Mouse (Mus musculus): ENCODE data around the gene Ccdc42. TPM values are rescaled to one million over a fixed set of nuclear protein-coding genes. Genes with fewer than 3 reads are reported as not detected.
A peak's percentile ranks its signal among the peaks of the same experiment; 100 is the strongest.

The Ccdc42 gene
- total and polyA plus RNA-seq, 3 experiments = not detected

GRCm38 (mm10) chr11:68549597-68549996 lies 37.2 kb upstream of the Ccdc42 start:
- no peak overlapping the region for H3K27ac ChIP-seq (ENCODE audit: insufficient read depth, low read depth)
- dilution Hi-C loops (cut with MboI; ENCODE audit: extremely low pct_ligation_motif_present, extremely low pct_unique_long_range_greater_than_20kb, low sequenced_read_pairs) (no loop called here), in situ Hi-C loops (cut with MboI; ENCODE audit: low pct_ligation_motif_present, low pct_unique_long_range_greater_than_20kb, low sequenced_read_pairs) (no loop called here)
- DNase-seq (ENCODE audit: extremely low read depth) = peak; percentile 62
- no peak overlapping the region for H3K4me2 ChIP-seq (ENCODE audit: insufficient read depth, low read depth, poor library complexity, severe bottlenecking)
- no peaks in the 10 kb centered on the region for H3K9me3 ChIP-seq (replicated peaks; ENCODE audit: low read length)
- H3K4me1 ChIP-seq (ENCODE audit: control insufficient read depth in 1 of 2, insufficient read depth in 2 of 2) = peaks cover 9 to 71% of the 10 kb centered on the region in 2 experiments
- no peaks in the 10 kb centered on the region for H3K27me3 ChIP-seq (replicated peaks)
- H3K9ac ChIP-seq (ENCODE audit: insufficient read depth, low read depth) = no peak overlapping the region
- peaks cover 76 to 94% of the 10 kb centered on the region in 2 experiments for H3K36me3 ChIP-seq (replicated peaks in 1 of 2; ENCODE audit: control insufficient read depth in 1 of 2, insufficient read depth in 1 of 2, low read length in 1 of 2)
- peak; percentile 86 to 96 for TF ChIP-seq CTCF (conservative IDR thresholded peaks at IDR 0.05 in 1 of 2, IDR thresholded peaks at IDR 0.05 in 1 of 2; ENCODE audit: low read depth in 2 of 2, low read length in 2 of 2)
- peak; percentile 71 for TF ChIP-seq RAD21 (IDR thresholded peaks at IDR 0.05; ENCODE audit: low read depth, low read length)
- peak; percentile 91 for TF ChIP-seq SMC3 (IDR thresholded peaks at IDR 0.05; ENCODE audit: low read depth, low read length)
- TF ChIP-seq ZKSCAN1 (IDR thresholded peaks at IDR 0.05; ENCODE audit: borderline replicate concordance, low read depth, low read length) = no peak
- TF ChIP-seq ZC3H11A (IDR thresholded peaks at IDR 0.05; ENCODE audit: low read depth, low read length) = peak; percentile 30; the same call in 1 of the 2 replicates
- TF ChIP-seq MXI1 (IDR thresholded peaks at IDR 0.05; ENCODE audit: low read depth, low read length) = no peak
- TF ChIP-seq KAT2A (IDR thresholded peaks at IDR 0.05; ENCODE audit: insufficient replicate concordance, low read length) = no peak
- TF ChIP-seq TCF12 (IDR thresholded peaks at IDR 0.05; ENCODE audit: low read depth, low read length) = 0 out of 2 replicates have a peak, but pooled peaks have one; percentile 10
- 0 out of 2 replicates have a peak, but pooled peaks have one; percentile 13 for TF ChIP-seq MEF2A (IDR thresholded peaks at IDR 0.05; ENCODE audit: borderline replicate concordance, low read depth, low read length)
- TF ChIP-seq JUND (conservative IDR thresholded peaks at IDR 0.05; ENCODE audit: low read depth, low read length) = no peak
- no peaks in the 10 kb centered on the region for H3K79me2 ChIP-seq (replicated peaks; ENCODE audit: control insufficient read depth, extremely low read depth, insufficient read depth, poor library complexity, severe bottlenecking)
- H3K4me3 ChIP-seq (replicated peaks in 1 of 3; ENCODE audit: low read depth in 2 of 3, low read length in 2 of 3, poor library complexity in 1 of 3) = no peak overlapping the region

DNA sequence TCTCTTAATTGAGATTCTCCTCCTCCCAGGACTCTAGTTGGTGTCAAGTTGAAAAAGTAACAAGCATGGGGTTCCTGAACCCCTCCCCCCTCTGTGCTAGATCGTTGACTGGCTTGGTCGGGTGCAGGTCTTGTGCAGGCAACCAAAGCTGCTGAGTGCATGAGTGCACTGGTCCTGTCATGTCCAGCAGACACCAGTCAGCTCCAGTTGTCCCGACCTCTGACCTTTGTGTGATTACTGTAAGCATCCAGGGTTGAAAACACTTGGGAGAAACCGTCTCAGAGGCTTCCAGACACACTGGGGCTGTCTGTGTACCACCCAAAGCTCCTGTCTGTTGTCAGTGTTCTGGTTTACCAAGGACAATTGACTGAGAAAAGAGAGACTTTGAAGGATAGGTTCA lies 36.5 kb upstream of the Ccdc42 start:
- no peak for DNase-seq (ENCODE audit: extremely low read depth)
- no peaks in the 10 kb centered on the region for H3K27me3 ChIP-seq (replicated peaks)
- H3K4me2 ChIP-seq (ENCODE audit: insufficient read depth, low read depth, poor library complexity, severe bottlenecking) = no peak overlapping the region
- TF ChIP-seq ETS1 (conservative IDR thresholded peaks at IDR 0.05; ENCODE audit: low read depth, low read length) (no peak), MAZ (IDR thresholded peaks at IDR 0.05; ENCODE audit: low read depth, low read length) (no peak), USF1 (IDR thresholded peaks at IDR 0.05; ENCODE audit: low read depth, low read length) (no peak), CHD2 (IDR thresholded peaks at IDR 0.05; ENCODE audit: low read length) (no peak), ZMIZ1 (IDR thresholded peaks at IDR 0.05; ENCODE audit: low read depth, low read length) (no peak), GABPA (IDR thresholded peaks at IDR 0.05; ENCODE audit: insufficient replicate concordance, low read depth, low read length) (no peak), NRF1 (IDR thresholded peaks at IDR 0.05; ENCODE audit: low read depth, low read length) (no peak), RCOR1 (conservative IDR thresholded peaks at IDR 0.05; ENCODE audit: low read depth, low read length) (no peak), MAFK (IDR thresholded peaks at IDR 0.05; ENCODE audit: insufficient replicate concordance, low read length) (no peak), JUN (IDR thresholded peaks at IDR 0.05; ENCODE audit: insufficient read depth, low read depth, low read length) (no peak), E2F4 (IDR thresholded peaks at IDR 0.05; ENCODE audit: insufficient replicate concordance, low read depth, low read length) (no peak), EP300 (IDR thresholded peaks at IDR 0.05; ENCODE audit: low read length) (no peak), POLR2AphosphoS2 (IDR thresholded peaks at IDR 0.05; ENCODE audit: low read depth, low read length) (no peak), CTCF (conservative IDR thresholded peaks at IDR 0.05 in 1 of 2, IDR thresholded peaks at IDR 0.05 in 1 of 2; ENCODE audit: low read depth in 2 of 2, low read length in 2 of 2) (no peak), BHLHE40 (IDR thresholded peaks at IDR 0.05; ENCODE audit: low read depth, low read length) (no peak)
- dilution Hi-C loops (cut with MboI; ENCODE audit: extremely low pct_ligation_motif_present, extremely low pct_unique_long_range_greater_than_20kb, low sequenced_read_pairs) (no loop called here), in situ Hi-C loops (cut with MboI; ENCODE audit: low pct_ligation_motif_present, low pct_unique_long_range_greater_than_20kb, low sequenced_read_pairs) (loop anchor here (10.0 kb wide), 1 partner anchor 116 kb away; the partner anchor contains the start of gene Pik3r5)
- H3K9ac ChIP-seq (ENCODE audit: insufficient read depth, low read depth) = no peak overlapping the region
- H3K27ac ChIP-seq (ENCODE audit: insufficient read depth, low read depth) = no peak overlapping the region
- peaks cover 8 to 65% of the 10 kb centered on the region in 2 experiments for H3K4me1 ChIP-seq (ENCODE audit: control insufficient read depth in 1 of 2, insufficient read depth in 2 of 2)
- no peaks in the 10 kb centered on the region for H3K79me2 ChIP-seq (replicated peaks; ENCODE audit: control insufficient read depth, extremely low read depth, insufficient read depth, poor library complexity, severe bottlenecking)
- H3K9me3 ChIP-seq (replicated peaks; ENCODE audit: low read length) = no peaks in the 10 kb centered on the region
- H3K36me3 ChIP-seq (replicated peaks in 1 of 2; ENCODE audit: control insufficient read depth in 1 of 2, insufficient read depth in 1 of 2, low read length in 1 of 2) = peaks cover 70 to 94% of the 10 kb centered on the region in 2 experiments
- no peak overlapping the region for H3K4me3 ChIP-seq (replicated peaks in 1 of 3; ENCODE audit: low read depth in 2 of 3, low read length in 2 of 3, poor library complexity in 1 of 3)
